ENCODE assay signal across 13 mouse cellular contexts in the genomic region with DNA sequence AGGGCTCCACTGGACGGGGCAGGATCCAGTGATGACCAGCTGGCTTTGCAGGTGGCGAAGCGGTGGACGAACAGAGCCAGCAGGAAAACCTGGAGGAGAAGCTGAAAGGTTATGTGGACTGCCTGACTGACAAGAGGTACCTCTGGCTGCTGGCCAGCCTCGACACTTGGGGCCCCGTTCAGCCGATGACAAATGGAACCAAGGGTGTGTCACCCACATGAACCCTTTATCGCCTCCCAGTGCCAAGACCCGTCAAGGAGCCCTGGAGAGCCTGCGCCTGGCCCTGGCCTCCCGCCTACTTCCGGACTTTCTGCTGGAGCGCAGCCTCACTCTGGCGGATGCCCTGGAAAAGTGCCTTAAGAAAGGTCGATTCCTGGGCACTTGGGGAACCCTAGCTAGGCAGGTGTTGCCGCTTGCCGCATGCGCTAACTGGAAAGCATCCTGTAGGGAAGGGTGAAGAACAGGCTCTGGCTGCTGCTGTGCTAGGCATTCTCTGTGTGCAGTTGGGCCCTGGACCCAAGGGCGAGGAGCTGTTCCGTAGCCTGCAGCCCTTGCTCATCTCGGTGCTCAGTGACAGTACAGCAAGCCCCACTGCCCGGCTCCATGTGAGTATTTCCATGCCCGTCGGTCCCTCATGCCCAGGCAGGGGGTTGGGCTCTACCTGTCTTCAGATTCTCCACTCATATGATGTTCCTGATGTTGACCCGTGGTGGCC. TPM values are rescaled to one million over a fixed set of nuclear protein-coding genes. Genes with fewer than 3 reads are reported as not detected.
DNase-seq lines count a peak whose midpoint lies in the region; ATAC-seq and TF ChIP-seq lines count a peak whose summit lies in the region.
"Had no signal": no experiment of that assay in that cellular context is flagged by ENCODE, and none has a peak within 500 bp of the region (broad histone marks: within the 10 kb centered on the region; RNA-seq: fewer than 3 reads in every experiment).

No protein-coding gene starts in this region.

- H3K9me3 ChIP-seq in heart, embryonic 12.5 days (replicated peaks), result no peaks in the 10 kb centered on the region
- H3K9me3 ChIP-seq in liver, embryonic 14.5 days (ENCODE audit: control insufficient read depth, low read length), result no peaks in the 10 kb centered on the region
- no peaks in the 10 kb centered on the region for H3K9me3 ChIP-seq in midbrain, embryonic 11.5 days (ENCODE audit: control insufficient read depth, low read length)
- H3K9me3 ChIP-seq: limb, embryonic 15.5 days had no signal

- peaks cover 56% of the 10 kb centered on the region for H3K36me3 ChIP-seq in heart, embryonic 12.5 days
- peaks cover 62% of the 10 kb centered on the region for H3K36me3 ChIP-seq in liver, embryonic 14.5 days (replicated peaks; ENCODE audit: control insufficient read depth, insufficient read depth, low read depth)
- H3K36me3 ChIP-seq in midbrain, embryonic 11.5 days (ENCODE audit: control insufficient read depth, insufficient read depth, low read length), result peaks cover 14% of the 10 kb centered on the region

- 0 out of 2 replicates have a peak overlapping the region, but pooled peaks have one; percentile 84 for H3K4me3 ChIP-seq in heart, embryonic 12.5 days
- peak overlapping the region; percentile 83 to 98 for H3K4me3 ChIP-seq in liver, embryonic 14.5 days (ENCODE audit: insufficient read depth in 1 of 2, low read depth in 2 of 2, low read length in 2 of 2)
- H3K4me3 ChIP-seq in midbrain, embryonic 11.5 days (ENCODE audit: low read depth, low read length), result no peak overlapping the region
- H3K4me3 ChIP-seq: limb, embryonic 15.5 days had no signal

- no peak for ATAC-seq in heart, embryonic 12.5 days (ENCODE audit: insufficient number of reproducible peaks, low FRiP score)
- ATAC-seq in liver, embryonic 14.5 days (ENCODE audit: insufficient read depth), result peak; percentile 6; the same call in 1 of the 2 replicates
- no peak for ATAC-seq in midbrain, embryonic 11.5 days (ENCODE audit: low FRiP score)

- peak overlapping the region; percentile 58 for H3K27ac ChIP-seq in heart, embryonic 12.5 days (ENCODE audit: poor library complexity, severe bottlenecking)
- peak overlapping the region; percentile 97 for H3K27ac ChIP-seq in liver, embryonic 14.5 days
- no peak overlapping the region for H3K27ac ChIP-seq in midbrain, embryonic 11.5 days (ENCODE audit: low read depth, low read length)
- H3K27ac ChIP-seq: limb, embryonic 15.5 days had no signal

- TF ChIP-seq EP300 in liver, embryonic 14.5 days (IDR thresholded peaks at IDR 0.05; ENCODE audit: low read depth), result no peak

- TF ChIP-seq CTCF in liver, embryonic 14.5 days (IDR thresholded peaks at IDR 0.05; ENCODE audit: low read depth), result peak; percentile 63

- H3K9ac ChIP-seq in heart, embryonic 12.5 days, result peak overlapping the region; percentile 21; the same call in 1 of the 2 replicates
- H3K9ac ChIP-seq in liver, embryonic 14.5 days (replicated peaks), result peak overlapping the region; percentile 90
- no peak overlapping the region for H3K9ac ChIP-seq in midbrain, embryonic 11.5 days (ENCODE audit: low read length)
- H3K9ac ChIP-seq: limb, embryonic 15.5 days had no signal

- H3K4me2 ChIP-seq in heart, embryonic 12.5 days, result peak overlapping the region; percentile 84
- H3K4me2 ChIP-seq in liver, embryonic 14.5 days (ENCODE audit: low read depth), result peak overlapping the region; percentile 97
- no peak overlapping the region for H3K4me2 ChIP-seq in midbrain, embryonic 11.5 days
- H3K4me2 ChIP-seq: limb, embryonic 15.5 days had no signal

- H3K4me1 ChIP-seq in heart, embryonic 12.5 days (replicated peaks), result peaks cover 55% of the 10 kb centered on the region
- peaks cover 24 to 28% of the 10 kb centered on the region in 2 experiments for H3K4me1 ChIP-seq in liver, embryonic 14.5 days (replicated peaks; ENCODE audit: control insufficient read depth in 2 of 2, insufficient read depth in 2 of 2, low read length in 1 of 2)
- H3K4me1 ChIP-seq in midbrain, embryonic 11.5 days (ENCODE audit: control insufficient read depth, insufficient read depth, low read length), result peaks cover 8% of the 10 kb centered on the region; the same call in 1 of the 2 replicates

- no peaks in the 10 kb centered on the region for H3K27me3 ChIP-seq in heart, embryonic 12.5 days (replicated peaks)
- no peaks in the 10 kb centered on the region for H3K27me3 ChIP-seq in liver, embryonic 14.5 days (ENCODE audit: control insufficient read depth, insufficient read depth, low read length)
- H3K27me3 ChIP-seq in midbrain, embryonic 11.5 days (ENCODE audit: control insufficient read depth, insufficient read depth, low read length), result no peaks in the 10 kb centered on the region
- H3K27me3 ChIP-seq: CH12.LX; limb, embryonic 15.5 days had no signal

- WGBS in heart, embryonic 12.5 days, result 74% methylated on average over 25 of the region's 25 CpGs
- 59% methylated on average over 25 of the region's 25 CpGs for WGBS in liver, embryonic 14.5 days (ENCODE audit: insufficient replicate concordance)
- 94% methylated on average over 25 of the region's 25 CpGs for WGBS in midbrain, embryonic 11.5 days

- DNase-seq in heart, adult 11 months, result peak; percentile 97
- no peak for DNase-seq in heart, adult 8-10 months (ENCODE audit: low spot score)
- peak in 2 of 3 experiments; percentile 63 to 68 for DNase-seq in liver, embryonic 14.5 days (ENCODE audit: low read depth in 3 of 3, low spot score in 3 of 3)
- DNase-seq in spleen, postnatal 4 days (ENCODE audit: low spot score in 2 of 2), result peak; percentile 83 to 85
- DNase-seq in urinary bladder, postnatal 4 days (ENCODE audit: low spot score in 2 of 2), result no peak
- DNase-seq in midbrain, embryonic 11.5 days (ENCODE audit: low spot score, missing footprints), result no peak
- DNase-seq in adrenal gland, adult 18-20 months (ENCODE audit: low spot score in 2 of 2), result no peak
- DNase-seq: cerebellum, adult 8-10 months; right cerebral cortex, postnatal 14 days had no signal

RNA-seq across cellular contexts. Expression of a gene that starts 2.8 kb away (rescaled TPM):
- total RNA-seq in heart, adult 8-10 months (2022), result 10 to 100 TPM; 43.7 to 58.2 (median 47.5) TPM
- 34.0 and 35.5 TPM in 2 replicates for polyA plus RNA-seq in heart, embryonic 12.5 days (2016; fragmentation: Nextera tagmentation; extraction: Ambion mirVana)
- 113 and 135 TPM in 2 replicates for polyA plus RNA-seq in liver, embryonic 14.5 days (2012; rRNA removed)
- polyA plus RNA-seq in liver, embryonic 14.5 days (2014; fragmentation: Nextera tagmentation; extraction: Ambion mirVana), result 149 and 173 TPM in 2 replicates
- 24.2 and 28.2 TPM in 2 replicates for polyA plus RNA-seq in midbrain, embryonic 11.5 days (2014; fragmentation: Nextera tagmentation; extraction: Ambion mirVana)
- 10 to 100 TPM; 38.0 to 41.1 TPM for total RNA-seq in adrenal gland, adult 18-20 months (2021)

RNA-seq across cellular contexts. Expression of a gene that starts 9.6 kb away (rescaled TPM):
- total RNA-seq in heart, adult 8-10 months (2022), result under 1 TPM; 0.20 to 0.72 (median 0.25) TPM
- polyA plus RNA-seq in heart, embryonic 12.5 days (2016; fragmentation: Nextera tagmentation; extraction: Ambion mirVana), result 0.49 and 0.64 TPM in 2 replicates
- polyA plus RNA-seq in liver, embryonic 14.5 days (2012; rRNA removed), result 0.45 and 0.80 TPM in 2 replicates
- 0.69 and 0.87 TPM in 2 replicates for polyA plus RNA-seq in liver, embryonic 14.5 days (2014; fragmentation: Nextera tagmentation; extraction: Ambion mirVana)
- 0.33 and 0.47 TPM in 2 replicates for polyA plus RNA-seq in midbrain, embryonic 11.5 days (2014; fragmentation: Nextera tagmentation; extraction: Ambion mirVana)
- 1 to 10 TPM; 1.4 to 1.7 TPM for total RNA-seq in adrenal gland, adult 18-20 months (2021)

RNA-seq across cellular contexts. Expression of a gene that starts 11.5 kb away (rescaled TPM):
- 10 to 100 TPM; 18.8 to 24.3 (median 21.1) TPM for total RNA-seq in heart, adult 8-10 months (2022)
- 10.2 and 12.6 TPM in 2 replicates for polyA plus RNA-seq in heart, embryonic 12.5 days (2016; fragmentation: Nextera tagmentation; extraction: Ambion mirVana)
- 11.4 and 16.9 TPM in 2 replicates for polyA plus RNA-seq in liver, embryonic 14.5 days (2012; rRNA removed)
- polyA plus RNA-seq in liver, embryonic 14.5 days (2014; fragmentation: Nextera tagmentation; extraction: Ambion mirVana), result 8.9 and 11.8 TPM in 2 replicates
- 8.4 and 11.1 TPM in 2 replicates for polyA plus RNA-seq in midbrain, embryonic 11.5 days (2014; fragmentation: Nextera tagmentation; extraction: Ambion mirVana)
- 10 to 100 TPM; 13.3 to 16.5 TPM for total RNA-seq in adrenal gland, adult 18-20 months (2021)

RNA-seq across cellular contexts. Expression of a gene that starts 13.5 kb away (rescaled TPM):
- 1 to 10 TPM; 4.6 to 6.6 (median 5.1) TPM for total RNA-seq in heart, adult 8-10 months (2022)
- 5.5 and 5.7 TPM in 2 replicates for polyA plus RNA-seq in heart, embryonic 12.5 days (2016; fragmentation: Nextera tagmentation; extraction: Ambion mirVana)
- 1.2 and 1.3 TPM in 2 replicates for polyA plus RNA-seq in liver, embryonic 14.5 days (2012; rRNA removed)
- polyA plus RNA-seq in liver, embryonic 14.5 days (2014; fragmentation: Nextera tagmentation; extraction: Ambion mirVana), result 1.2 and 1.4 TPM in 2 replicates
- 3.9 and 4.8 TPM in 2 replicates for polyA plus RNA-seq in midbrain, embryonic 11.5 days (2014; fragmentation: Nextera tagmentation; extraction: Ambion mirVana)
- 10 to 100 TPM in 1 of 2 experiments, 1 to 10 TPM in 1; 9.2 to 15.7 TPM for total RNA-seq in adrenal gland, adult 18-20 months (2021)

RNA-seq across cellular contexts. Expression of a gene that starts 18.8 kb away (rescaled TPM):
- 10 to 100 TPM; 21.1 to 33.0 (median 24.2) TPM for total RNA-seq in heart, adult 8-10 months (2022)
- polyA plus RNA-seq in heart, embryonic 12.5 days (2016; fragmentation: Nextera tagmentation; extraction: Ambion mirVana), result 10.7 and 11.2 TPM in 2 replicates
- 0.22 and 0.31 TPM in 2 replicates for polyA plus RNA-seq in liver, embryonic 14.5 days (2012; rRNA removed)
- polyA plus RNA-seq in liver, embryonic 14.5 days (2014; fragmentation: Nextera tagmentation; extraction: Ambion mirVana), result 0.25 and 0.33 TPM in 2 replicates
- 1.3 and 2.1 TPM in 2 replicates for polyA plus RNA-seq in midbrain, embryonic 11.5 days (2014; fragmentation: Nextera tagmentation; extraction: Ambion mirVana)
- 1 to 10 TPM; 5.1 to 6.3 TPM for total RNA-seq in adrenal gland, adult 18-20 months (2021)
- total RNA-seq: granulocyte monocyte progenitor cell, adult 5-6 weeks had no signal

Comparison
In these comparisons a context has a peak if more than half of its experiments do, and no peak if none do; other contexts are left out.
1. DNase-seq: peak in heart, adult 11 months (single experiment), liver, embryonic 14.5 days (2 of 3) and spleen, postnatal 4 days (2 of 2); none in heart, adult 8-10 months (single experiment), urinary bladder, postnatal 4 days (0 of 2), midbrain, embryonic 11.5 days (single experiment) and adrenal gland, adult 18-20 months (0 of 2).